9 mouse cellular contexts compared by ENCODE assay signal in the genomic region with DNA sequence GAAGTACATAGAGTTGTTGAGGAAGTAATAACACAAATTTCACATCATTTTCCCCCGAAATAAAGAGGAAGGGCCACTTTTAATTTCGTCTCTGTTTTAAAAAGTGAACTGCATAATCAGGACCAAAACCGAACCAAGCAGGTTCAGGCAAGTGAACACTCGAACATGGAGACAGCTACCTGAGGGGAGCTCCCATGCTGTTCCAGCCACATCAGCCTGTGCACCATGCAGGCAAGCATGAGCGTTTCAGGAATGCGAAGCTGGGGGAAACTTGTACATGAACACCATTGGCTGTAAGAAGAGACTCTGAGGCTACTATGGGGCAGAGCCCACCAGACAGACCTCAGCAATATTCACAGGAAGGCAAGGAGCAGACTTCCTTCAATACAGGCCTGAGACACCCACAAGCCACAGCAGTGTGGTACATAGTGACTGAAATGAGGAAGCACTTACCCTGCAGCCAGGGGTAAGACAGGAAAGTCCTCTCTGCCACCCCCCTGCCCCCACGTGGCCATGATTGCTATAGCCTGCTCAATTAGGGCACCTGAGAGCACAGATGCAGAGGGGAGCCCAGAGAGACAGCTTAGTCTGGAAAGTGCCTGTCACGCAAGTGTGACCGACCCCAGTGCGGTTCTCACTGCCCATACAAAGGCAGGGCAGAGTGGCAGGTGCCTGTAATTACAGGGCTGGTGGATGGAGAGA. TPM values are rescaled to one million over a fixed set of nuclear protein-coding genes. Genes with fewer than 3 reads are reported as not detected.
A peak's percentile ranks its signal among the peaks of the same experiment; 100 is the strongest.
DNase-seq lines count a peak whose midpoint lies in the region; ATAC-seq and TF ChIP-seq lines count a peak whose summit lies in the region.
"Had no signal": no experiment of that assay in that cellular context is flagged by ENCODE, and none has a peak within 500 bp of the region (broad histone marks: within the 10 kb centered on the region; RNA-seq: fewer than 3 reads in every experiment).

No protein-coding gene starts in this region.

- H3K4me3 ChIP-seq in layer of hippocampus, adult 2 months, result no peak overlapping the region
- no peak overlapping the region for H3K4me3 ChIP-seq in liver, embryonic 14.5 days (ENCODE audit: insufficient read depth in 1 of 2, low read depth in 2 of 2, low read length in 2 of 2)
- H3K4me3 ChIP-seq in stomach, embryonic 15.5 days (replicated peaks), result no peak overlapping the region
- H3K4me3 ChIP-seq in forebrain, embryonic 12.5 days (replicated peaks), result no peak overlapping the region

- H3K36me3 ChIP-seq in liver, embryonic 14.5 days (replicated peaks; ENCODE audit: control insufficient read depth, insufficient read depth, low read depth), result no peaks in the 10 kb centered on the region
- no peaks in the 10 kb centered on the region for H3K36me3 ChIP-seq in stomach, embryonic 15.5 days
- no peaks in the 10 kb centered on the region for H3K36me3 ChIP-seq in forebrain, embryonic 12.5 days (replicated peaks)

- H3K27ac ChIP-seq in layer of hippocampus, adult 2 months, result peak overlapping the region; percentile 51; the same call in 1 of the 2 replicates
- H3K27ac ChIP-seq in liver, embryonic 14.5 days, result no peak overlapping the region
- peak overlapping the region; percentile 22; the same call in 1 of the 2 replicates for H3K27ac ChIP-seq in stomach, embryonic 15.5 days
- H3K27ac ChIP-seq in forebrain, embryonic 12.5 days, result no peak overlapping the region

- no peak for TF ChIP-seq EP300 in liver, embryonic 14.5 days (IDR thresholded peaks at IDR 0.05; ENCODE audit: low read depth)

- no peak overlapping the region for H3K9ac ChIP-seq in liver, embryonic 14.5 days (replicated peaks)
- no peak overlapping the region for H3K9ac ChIP-seq in stomach, embryonic 15.5 days
- no peak overlapping the region; the same call in 1 of the 2 replicates for H3K9ac ChIP-seq in forebrain, embryonic 12.5 days

- no peaks in the 10 kb centered on the region for H3K27me3 ChIP-seq in liver, embryonic 14.5 days (ENCODE audit: control insufficient read depth, insufficient read depth, low read length)
- no peaks in the 10 kb centered on the region for H3K27me3 ChIP-seq in stomach, embryonic 15.5 days (replicated peaks)
- peaks cover 3% of the 10 kb centered on the region; the same call in 1 of the 2 replicates for H3K27me3 ChIP-seq in forebrain, embryonic 12.5 days

- no peak for DNase-seq in layer of hippocampus, adult 2 months (ENCODE audit: low spot score in 2 of 2)
- DNase-seq in layer of hippocampus, adult 8-10 months (ENCODE audit: low spot score in 2 of 2), result no peak
- no peak for DNase-seq in liver, embryonic 14.5 days (ENCODE audit: low read depth in 3 of 3, low spot score in 3 of 3)
- no peak for DNase-seq in gastrocnemius, postnatal 25 days
- DNase-seq in cerebellum, postnatal 4 days (ENCODE audit: low spot score in 2 of 2), result no peak

- 33% methylated on average over 10 of the region's 10 CpGs for WGBS in liver, embryonic 14.5 days (ENCODE audit: insufficient replicate concordance)
- 55% methylated on average over 10 of the region's 10 CpGs for WGBS in stomach, embryonic 15.5 days
- WGBS in forebrain, embryonic 12.5 days, result 56% methylated on average over 10 of the region's 10 CpGs

- H3K4me1 ChIP-seq in liver, embryonic 14.5 days (replicated peaks; ENCODE audit: control insufficient read depth in 2 of 2, insufficient read depth in 2 of 2, low read length in 1 of 2), result peaks cover 0 to 5% of the 10 kb centered on the region in 2 experiments; a peak in 3 of 4 replicates
- H3K4me1 ChIP-seq in stomach, embryonic 15.5 days, result peaks cover 6% of the 10 kb centered on the region; the same call in 1 of the 2 replicates
- peaks cover 3% of the 10 kb centered on the region; the same call in 1 of the 2 replicates for H3K4me1 ChIP-seq in forebrain, embryonic 12.5 days

- H3K4me2 ChIP-seq in liver, embryonic 14.5 days (ENCODE audit: low read depth), result no peak overlapping the region
- no peak overlapping the region; the same call in 1 of the 2 replicates for H3K4me2 ChIP-seq in stomach, embryonic 15.5 days
- H3K4me2 ChIP-seq in forebrain, embryonic 12.5 days, result no peak overlapping the region

- no peaks in the 10 kb centered on the region for H3K9me3 ChIP-seq in liver, embryonic 14.5 days (ENCODE audit: control insufficient read depth, low read length)
- no peaks in the 10 kb centered on the region for H3K9me3 ChIP-seq in stomach, embryonic 15.5 days
- H3K9me3 ChIP-seq in forebrain, embryonic 12.5 days, result no peaks in the 10 kb centered on the region

- no peak for TF ChIP-seq CTCF in layer of hippocampus, adult 2 months (conservative IDR thresholded peaks at IDR 0.05)
- TF ChIP-seq CTCF in liver, embryonic 14.5 days (IDR thresholded peaks at IDR 0.05; ENCODE audit: low read depth), result peak; percentile 64

- ATAC-seq in activated CD4-positive, CD25-positive, alpha-beta regulatory T cell, adult 4 months, result peak; percentile 69
- peak; percentile 36 for ATAC-seq in liver, embryonic 14.5 days (ENCODE audit: insufficient read depth)
- ATAC-seq in stomach, embryonic 15.5 days (ENCODE audit: insufficient read depth, low FRiP score, low read depth), result peak; percentile 21; the same call in 1 of the 2 replicates
- ATAC-seq in forebrain, embryonic 12.5 days (ENCODE audit: low FRiP score), result no peak
- ATAC-seq: forebrain, embryonic 14.5 days had no signal

RNA-seq across cellular contexts. Expression of a gene that starts 33.1 kb away (rescaled TPM):
- total RNA-seq in layer of hippocampus, adult 2 months (2021), result 10 to 100 TPM; 35.3 to 38.6 TPM
- total RNA-seq in layer of hippocampus, adult 8-10 months (2022), result 10 to 100 TPM; 33.3 to 40.3 (median 35.8) TPM
- 1 to 10 TPM; 1.9 to 2.5 TPM for polyA plus RNA-seq in activated CD4-positive, CD25-positive, alpha-beta regulatory T cell, adult 4 months (2017; shearing (Covaris generic))
- polyA plus RNA-seq in liver, embryonic 14.5 days (2012; rRNA removed), result 0.87 and 1.1 TPM in 2 replicates
- polyA plus RNA-seq in liver, embryonic 14.5 days (2014; fragmentation: Nextera tagmentation; extraction: Ambion mirVana), result 1.0 and 1.3 TPM in 2 replicates
- polyA plus RNA-seq in stomach, embryonic 15.5 days (2015; fragmentation: Nextera tagmentation; extraction: Ambion mirVana), result 1.7 and 2.8 TPM in 2 replicates
- 1 to 10 TPM; 3.3 to 4.2 TPM for total RNA-seq in gastrocnemius, postnatal 25 days (2021)
- 0.34 and 0.45 TPM in 2 replicates for polyA plus RNA-seq in forebrain, embryonic 12.5 days (2016; fragmentation: Nextera tagmentation; extraction: Ambion mirVana)

RNA-seq across cellular contexts. Expression of a gene that starts 37.1 kb away (rescaled TPM):
- total RNA-seq in layer of hippocampus, adult 2 months (2021), result not detected
- not detected for total RNA-seq in layer of hippocampus, adult 8-10 months (2022)
- not detected for polyA plus RNA-seq in activated CD4-positive, CD25-positive, alpha-beta regulatory T cell, adult 4 months (2017; shearing (Covaris generic))
- polyA plus RNA-seq in liver, embryonic 14.5 days (2012; rRNA removed), result not detected in 2 replicates
- not detected in 2 replicates for polyA plus RNA-seq in liver, embryonic 14.5 days (2014; fragmentation: Nextera tagmentation; extraction: Ambion mirVana)
- not detected in 2 replicates for polyA plus RNA-seq in stomach, embryonic 15.5 days (2015; fragmentation: Nextera tagmentation; extraction: Ambion mirVana)
- total RNA-seq in gastrocnemius, postnatal 25 days (2021), result not detected
- polyA plus RNA-seq in forebrain, embryonic 12.5 days (2016; fragmentation: Nextera tagmentation; extraction: Ambion mirVana), result not detected in 2 replicates
- polyA plus RNA-seq: forebrain, embryonic 14.5 days had no signal

RNA-seq across cellular contexts. Expression of a gene that starts 42.0 kb away (rescaled TPM):
- total RNA-seq in layer of hippocampus, adult 2 months (2021), result 1 to 10 TPM in 1 of 2 experiments, not detected in 1; 4.4 TPM
- 10 to 100 TPM in 2 of 4 experiments, 1 to 10 TPM in 2; 2.0 to 27.5 (median 16.4) TPM for total RNA-seq in layer of hippocampus, adult 8-10 months (2022)
- not detected for polyA plus RNA-seq in activated CD4-positive, CD25-positive, alpha-beta regulatory T cell, adult 4 months (2017; shearing (Covaris generic))
- 0.66 TPM in 1 of 2 replicates, not detected in the other for polyA plus RNA-seq in liver, embryonic 14.5 days (2012; rRNA removed)
- polyA plus RNA-seq in liver, embryonic 14.5 days (2014; fragmentation: Nextera tagmentation; extraction: Ambion mirVana), result 0.29 TPM in 1 of 2 replicates, not detected in the other
- polyA plus RNA-seq in stomach, embryonic 15.5 days (2015; fragmentation: Nextera tagmentation; extraction: Ambion mirVana), result 0.58 TPM in 1 of 2 replicates, not detected in the other
- 1 to 10 TPM; 4.0 to 5.6 TPM for total RNA-seq in gastrocnemius, postnatal 25 days (2021)
- 0.60 and 0.91 TPM in 2 replicates for polyA plus RNA-seq in forebrain, embryonic 12.5 days (2016; fragmentation: Nextera tagmentation; extraction: Ambion mirVana)
- polyA plus RNA-seq: forebrain, embryonic 14.5 days had no signal

RNA-seq across cellular contexts. Expression of a gene that starts 43.5 kb away (rescaled TPM):
- total RNA-seq in layer of hippocampus, adult 2 months (2021), result not detected
- total RNA-seq in layer of hippocampus, adult 8-10 months (2022), result not detected
- not detected for polyA plus RNA-seq in activated CD4-positive, CD25-positive, alpha-beta regulatory T cell, adult 4 months (2017; shearing (Covaris generic))
- polyA plus RNA-seq in liver, embryonic 14.5 days (2012; rRNA removed), result not detected in 2 replicates
- polyA plus RNA-seq in liver, embryonic 14.5 days (2014; fragmentation: Nextera tagmentation; extraction: Ambion mirVana), result not detected in 2 replicates
- not detected in 2 replicates for polyA plus RNA-seq in stomach, embryonic 15.5 days (2015; fragmentation: Nextera tagmentation; extraction: Ambion mirVana)
- total RNA-seq in gastrocnemius, postnatal 25 days (2021), result not detected
- polyA plus RNA-seq in forebrain, embryonic 12.5 days (2016; fragmentation: Nextera tagmentation; extraction: Ambion mirVana), result not detected in 2 replicates
- polyA plus RNA-seq: forebrain, embryonic 14.5 days had no signal

RNA-seq across cellular contexts. Expression of a gene that starts 47.4 kb away (rescaled TPM):
- 100 to 1,000 TPM; 291 to 297 TPM for total RNA-seq in layer of hippocampus, adult 2 months (2021)
- 1,000 to 10,000 TPM in 2 of 4 experiments, 100 to 1,000 TPM in 2; 302 to 1,974 (median 897) TPM for total RNA-seq in layer of hippocampus, adult 8-10 months (2022)
- 100 to 1,000 TPM; 287 to 288 TPM for polyA plus RNA-seq in activated CD4-positive, CD25-positive, alpha-beta regulatory T cell, adult 4 months (2017; shearing (Covaris generic))
- polyA plus RNA-seq in liver, embryonic 14.5 days (2012; rRNA removed), result 180 and 209 TPM in 2 replicates
- 324 and 349 TPM in 2 replicates for polyA plus RNA-seq in liver, embryonic 14.5 days (2014; fragmentation: Nextera tagmentation; extraction: Ambion mirVana)
- 308 and 323 TPM in 2 replicates for polyA plus RNA-seq in stomach, embryonic 15.5 days (2015; fragmentation: Nextera tagmentation; extraction: Ambion mirVana)
- 100 to 1,000 TPM; 317 to 434 TPM for total RNA-seq in gastrocnemius, postnatal 25 days (2021)
- polyA plus RNA-seq in forebrain, embryonic 12.5 days (2016; fragmentation: Nextera tagmentation; extraction: Ambion mirVana), result 132 TPM in 2 replicates

Comparison
In these comparisons a context has a peak if more than half of its experiments do, and no peak if none do; other contexts are left out.
1. H3K27ac ChIP-seq: peak in layer of hippocampus, adult 2 months (single experiment) and stomach, embryonic 15.5 days (single experiment); none in liver, embryonic 14.5 days (single experiment) and forebrain, embryonic 12.5 days (single experiment).